Mouse (Mus musculus) adrenal gland, adult 8-10 months (tissue): Measurements from ENCODE around the gene Hsf2bp. TPM values are rescaled to one million over a fixed set of nuclear protein-coding genes. Genes with fewer than 3 reads are reported as not detected.
"Not testable (repeated sequence)": the region's sequence is repeated elsewhere in the genome, so short reads cannot be mapped to it uniquely, and the experiment has no call there.

ENCODE experiments used
- DNase-seq: peaks from one replicate; pipeline ENCODE4 v3.0.0; 2022
- total RNA-seq, 4 experiments: library from RNA; stranded (reverse); gene quantifications; 2 replicates each; pipeline ENCODE4 v1.2.4; 2022

The Hsf2bp gene
- 1 to 10 TPM; 1.1 to 2.2 (median 1.4) TPM for total RNA-seq

DNA sequence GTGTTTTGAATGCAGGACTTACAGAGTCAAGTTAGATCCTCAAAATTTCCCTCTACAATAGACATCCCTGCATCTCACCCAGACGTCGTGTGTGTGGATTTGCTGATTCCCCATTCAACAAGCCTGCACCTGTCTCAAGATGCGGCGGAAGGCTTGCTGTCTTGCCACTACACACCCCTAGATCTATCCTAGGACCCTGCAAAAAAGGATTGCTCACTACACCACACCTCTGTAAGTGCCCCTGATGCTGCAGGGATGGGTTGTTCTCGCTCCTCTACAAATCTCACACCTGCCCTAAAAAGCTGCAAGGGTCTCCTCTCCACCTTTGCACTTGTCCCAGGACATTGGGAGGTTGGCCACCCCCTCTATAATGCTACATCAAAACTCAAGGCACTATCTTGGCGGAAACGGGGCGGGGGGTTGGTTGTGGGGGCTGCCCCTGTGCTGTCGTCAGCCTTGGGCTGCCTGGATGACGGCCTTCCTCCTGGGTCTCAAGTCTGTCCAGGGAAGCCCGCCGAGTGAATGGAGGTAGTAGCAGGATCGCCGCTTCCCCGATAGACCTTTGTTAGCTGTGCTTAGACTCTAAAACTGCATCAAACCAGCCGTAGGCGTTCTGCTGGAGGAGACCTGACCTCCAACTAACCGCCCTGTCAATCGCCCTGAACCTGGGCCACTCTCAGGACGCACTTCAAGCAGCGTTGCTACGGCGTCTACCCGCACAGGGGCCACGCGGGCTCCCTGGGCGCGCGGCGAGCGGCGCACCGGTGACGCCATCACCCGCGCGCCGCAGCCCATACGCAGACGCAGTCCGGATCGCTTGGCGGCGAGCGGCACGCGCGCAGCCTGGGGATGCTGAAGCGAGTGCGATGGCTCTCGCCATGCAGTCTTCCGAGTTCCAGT lies at the start of gene Hsf2bp, which contains the start of gene Rrp1b:
Hsf2bp (minus strand) TSS at position 741 of the 900 bp plus-strand sequence.
Rrp1b (plus strand) TSS at position 492 of the 900 bp plus-strand sequence.
- peak; percentile 20 for DNase-seq

DNA sequence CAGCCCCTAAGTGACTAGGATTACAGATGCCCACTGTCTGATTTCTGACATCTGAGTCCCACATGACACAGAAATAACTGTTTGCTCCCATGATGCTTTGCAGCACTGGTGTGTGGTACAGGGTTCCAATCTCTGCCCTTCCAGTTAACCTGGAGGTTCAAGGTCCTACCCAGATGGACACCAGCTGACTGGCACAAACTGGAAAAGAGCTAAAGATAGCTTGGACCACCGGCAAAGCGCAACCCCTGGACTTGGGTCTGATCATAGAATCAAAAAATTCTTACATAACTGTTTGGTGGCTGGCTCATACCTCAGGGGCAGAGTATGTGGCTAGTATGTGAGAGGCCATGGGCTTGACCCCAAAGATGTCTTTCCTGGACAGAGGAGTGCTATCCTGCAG lies 47.2 kb upstream of the Hsf2bp start:
- no peak for DNase-seq

DNA sequence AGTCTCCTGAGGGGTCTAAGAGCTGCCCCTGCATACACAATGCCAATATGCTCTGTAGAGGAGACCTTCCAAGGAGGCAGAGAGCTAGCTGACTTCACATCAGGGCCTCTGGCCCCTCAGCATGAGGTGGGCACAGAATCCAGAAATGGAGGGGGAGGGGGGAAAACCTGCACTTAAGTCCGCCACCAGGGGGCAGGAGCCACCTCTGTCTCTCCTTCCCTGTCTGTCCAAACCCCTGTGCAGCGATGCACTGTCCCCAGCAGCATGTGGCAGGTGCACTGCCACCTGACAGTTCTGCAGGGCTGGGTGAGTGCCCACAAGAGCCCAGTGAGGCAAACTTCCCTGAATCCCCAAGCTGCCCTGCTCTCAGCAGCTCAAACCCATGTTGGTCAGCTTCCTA lies 39.0 kb upstream of the Hsf2bp start:
- DNase-seq: no peak

DNA sequence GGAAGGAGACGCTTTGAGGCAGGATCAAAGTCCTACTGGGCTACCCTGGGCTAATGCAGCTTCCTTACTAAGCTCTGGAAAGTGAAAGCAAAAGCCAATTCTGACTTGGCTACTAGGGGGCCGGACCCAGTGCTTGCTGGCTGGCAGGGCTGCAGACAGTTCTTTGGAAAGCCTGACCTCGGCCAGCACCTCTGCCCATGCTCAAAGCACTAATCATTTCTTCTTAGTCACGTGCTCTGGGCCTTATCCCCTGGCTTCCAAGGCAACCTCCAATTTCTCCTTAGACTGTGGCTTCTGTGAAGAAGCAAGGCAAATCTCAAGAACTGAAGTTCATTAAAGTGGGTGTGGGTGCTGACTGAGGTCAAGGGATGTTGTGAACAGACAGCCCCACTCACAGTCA lies 38.5 kb upstream of the Hsf2bp start:
- no peak for DNase-seq

DNA sequence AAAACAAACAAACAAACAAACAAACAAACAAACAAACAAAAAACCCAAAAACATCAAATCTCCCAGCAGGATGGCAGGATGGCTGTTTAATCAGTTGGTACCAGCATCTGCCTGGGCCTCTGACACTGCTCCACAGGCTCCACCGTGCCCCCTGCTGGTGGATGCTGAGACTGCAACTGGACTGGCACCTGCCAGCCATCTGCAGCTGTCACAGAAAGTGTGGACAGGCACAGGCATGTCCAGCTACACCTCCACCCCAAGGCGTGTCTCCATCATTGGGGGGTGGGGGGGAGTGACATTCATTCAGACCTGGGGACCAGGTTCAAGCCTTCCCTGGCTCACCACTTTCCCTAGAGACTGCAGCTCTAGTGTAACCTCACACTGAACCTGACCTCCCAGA lies 37.2 kb upstream of the Hsf2bp start:
- DNase-seq: peak; percentile 71

DNA sequence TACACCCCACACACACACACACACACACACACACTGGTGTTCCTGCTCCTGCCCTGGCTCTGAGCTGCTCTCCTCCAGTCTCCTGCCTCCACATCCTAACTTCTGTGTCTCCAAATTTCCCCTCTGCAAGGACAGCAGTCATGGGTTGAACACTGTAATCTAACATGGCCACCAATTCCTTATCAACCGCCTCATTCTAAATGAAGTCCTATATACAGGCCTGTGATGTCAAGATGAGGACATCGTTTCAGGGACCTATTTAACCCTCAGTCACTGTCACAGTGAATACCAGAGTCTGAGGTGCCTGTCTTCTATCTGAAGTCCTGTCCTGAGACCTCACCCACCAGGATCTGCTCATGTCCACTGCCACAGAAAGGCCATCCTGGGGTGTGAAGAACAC lies 32.7 kb upstream of the Hsf2bp start:
- no peak for DNase-seq

DNA sequence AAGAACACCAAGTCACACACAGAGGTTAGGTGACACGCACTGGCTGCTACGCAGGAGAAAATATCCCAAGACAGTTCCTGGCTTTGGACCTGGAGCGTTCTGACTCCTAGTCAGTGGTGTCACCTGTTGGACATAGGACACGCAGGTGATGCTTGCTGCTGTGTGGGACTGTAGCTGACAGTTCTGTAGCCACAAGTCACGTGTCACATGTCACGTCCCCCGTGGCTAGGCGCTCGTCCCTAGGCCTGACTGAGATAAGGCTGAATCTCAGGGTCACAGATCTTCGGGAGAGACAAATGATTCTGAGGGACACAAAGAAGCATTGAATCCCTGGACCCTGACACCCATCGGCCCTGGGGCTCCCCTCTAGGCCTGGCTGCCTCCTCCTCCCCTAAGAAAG lies 32.2 kb upstream of the Hsf2bp start:
- DNase-seq: peak; percentile 59

DNA sequence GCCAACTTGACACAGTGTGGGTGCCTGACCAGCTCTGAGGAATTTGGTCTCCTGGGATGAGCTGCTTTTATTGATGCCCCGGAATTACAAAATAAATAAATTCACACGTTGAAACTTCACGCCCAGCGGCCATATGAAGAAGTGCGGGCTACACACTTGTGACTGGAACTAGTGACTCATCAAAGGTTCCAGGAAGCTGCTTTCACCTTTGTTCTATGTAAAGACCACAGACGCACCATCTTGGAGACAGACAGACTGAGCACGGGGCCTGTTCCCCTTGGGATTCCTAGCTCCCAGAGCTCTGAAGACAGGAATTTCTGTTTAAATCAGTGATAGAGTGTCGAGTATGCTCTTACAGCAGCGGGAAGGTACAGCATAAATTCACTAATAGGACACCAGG lies 31.4 kb upstream of the Hsf2bp start:
- no peak for DNase-seq

DNA sequence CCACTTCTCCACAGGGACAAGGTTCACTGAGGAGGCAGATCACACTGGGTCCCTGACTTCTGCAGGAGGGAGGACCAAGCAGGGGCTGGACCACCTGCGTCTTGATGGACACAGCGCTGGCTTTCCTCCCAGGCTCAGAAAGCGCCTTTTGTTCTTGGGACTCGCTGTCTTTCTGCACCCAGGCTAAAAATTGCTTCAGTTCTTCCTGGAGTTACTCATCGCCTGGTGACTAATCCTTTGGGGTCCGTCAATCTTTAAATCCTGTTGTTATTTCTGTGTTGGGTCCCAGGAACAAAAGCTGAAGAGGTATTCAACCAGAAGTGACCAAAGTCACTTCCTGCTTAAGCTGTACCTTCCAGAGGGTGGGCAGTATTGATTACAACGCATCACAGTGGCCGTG lies 28.6 kb upstream of the Hsf2bp start:
- not testable (repeated sequence) for DNase-seq

DNA sequence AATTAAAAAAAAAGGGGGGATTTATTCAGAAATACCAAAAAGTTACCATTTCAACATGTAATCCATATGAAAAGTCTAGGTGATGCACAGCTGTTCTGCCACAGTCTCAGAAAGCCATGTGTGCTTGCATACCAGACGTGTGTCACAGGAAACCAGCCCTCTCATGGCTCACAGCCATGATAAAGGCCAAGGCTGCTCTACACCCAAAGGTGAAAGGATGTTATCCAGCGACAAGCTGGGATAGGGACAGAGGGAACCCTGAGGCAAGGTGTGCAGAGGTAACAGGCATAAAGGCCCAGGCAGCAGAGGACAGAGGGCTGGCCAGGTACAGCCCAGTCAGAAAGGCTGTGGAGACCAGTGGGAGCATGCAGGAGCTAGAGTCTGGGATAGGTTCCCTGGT lies 27.5 kb upstream of the Hsf2bp start:
- no peak for DNase-seq

DNA sequence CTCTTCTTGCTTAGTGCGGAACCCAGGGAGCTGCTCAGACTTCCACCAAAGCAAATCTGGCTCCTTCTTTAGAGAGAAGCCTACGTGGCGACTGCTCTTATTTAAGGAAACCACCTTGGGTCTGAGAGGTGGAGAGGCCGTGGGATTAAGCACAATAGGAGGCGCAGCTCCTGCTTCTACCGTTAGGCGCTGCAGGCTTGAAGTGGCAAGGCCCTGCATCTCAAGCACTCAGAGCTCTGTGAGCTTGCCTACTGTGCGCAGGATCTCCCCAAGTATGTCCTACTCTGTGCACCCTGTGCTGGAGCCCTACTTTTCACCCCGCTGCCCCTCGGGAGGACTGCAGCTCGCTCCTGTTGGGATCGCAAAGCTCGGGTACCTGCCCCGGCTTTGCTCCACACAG lies 25.1 kb upstream of the Hsf2bp start:
- no peak for DNase-seq

DNA sequence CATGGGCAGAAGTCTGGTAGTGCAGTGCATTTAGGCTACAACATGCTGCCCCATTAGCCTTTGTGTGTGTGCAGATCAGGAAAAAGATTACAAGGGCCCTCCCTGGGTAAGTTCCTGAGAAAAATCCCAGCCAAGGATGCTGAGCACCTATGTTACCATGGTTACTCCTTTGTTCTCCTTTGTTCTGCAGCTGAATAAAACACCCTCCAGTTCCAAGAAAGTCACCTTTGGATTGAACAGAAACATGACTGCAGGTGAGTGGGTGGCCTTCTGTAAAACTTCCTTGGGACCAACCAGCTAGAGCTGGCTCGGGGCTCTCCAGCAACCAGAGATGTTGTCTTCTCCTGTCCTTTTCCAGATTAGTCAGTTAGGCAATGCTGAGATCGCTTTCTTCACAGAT lies 22.9 kb upstream of the Hsf2bp start:
- DNase-seq: no peak

DNA sequence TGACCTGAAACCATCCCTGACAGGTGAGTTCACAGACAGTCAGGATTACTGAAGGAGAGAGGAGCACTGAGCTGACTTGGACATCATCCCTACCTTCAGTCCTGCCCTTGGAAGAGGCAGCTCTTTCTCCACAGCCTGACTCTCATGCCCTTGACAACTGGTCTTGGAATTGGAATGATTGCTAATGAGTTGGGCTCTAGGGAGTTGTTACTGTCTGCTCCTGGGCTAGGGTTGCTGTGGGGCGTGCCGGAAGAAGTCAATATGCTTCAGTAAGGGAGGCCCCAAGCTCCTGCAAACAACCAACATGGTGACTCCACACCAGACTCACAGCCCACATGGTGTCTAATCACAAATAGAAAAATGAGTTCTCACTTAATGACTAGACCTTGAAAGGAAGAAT lies 21.7 kb upstream of the Hsf2bp start:
- no peak for DNase-seq

DNA sequence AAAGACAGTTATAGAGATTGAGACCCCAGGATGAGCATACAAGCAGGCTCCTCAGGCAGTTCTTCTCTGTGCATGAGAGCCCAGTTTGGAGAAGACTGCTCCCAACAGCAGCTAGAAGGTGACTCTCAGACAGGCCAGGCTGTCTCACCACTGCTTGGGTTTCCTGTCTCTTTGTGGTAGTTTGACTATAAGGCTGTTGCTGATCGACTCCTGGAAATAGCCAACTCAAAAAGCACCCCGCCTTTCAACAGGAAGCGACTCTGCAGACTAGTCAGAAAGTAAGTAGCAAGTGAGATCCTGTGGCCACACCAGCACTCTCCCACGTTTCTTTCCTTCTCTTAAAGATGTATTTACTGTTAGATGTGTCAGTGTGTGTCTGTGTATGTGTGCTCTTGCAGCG lies 17.5 kb upstream of the Hsf2bp start:
- no peak for DNase-seq

DNA sequence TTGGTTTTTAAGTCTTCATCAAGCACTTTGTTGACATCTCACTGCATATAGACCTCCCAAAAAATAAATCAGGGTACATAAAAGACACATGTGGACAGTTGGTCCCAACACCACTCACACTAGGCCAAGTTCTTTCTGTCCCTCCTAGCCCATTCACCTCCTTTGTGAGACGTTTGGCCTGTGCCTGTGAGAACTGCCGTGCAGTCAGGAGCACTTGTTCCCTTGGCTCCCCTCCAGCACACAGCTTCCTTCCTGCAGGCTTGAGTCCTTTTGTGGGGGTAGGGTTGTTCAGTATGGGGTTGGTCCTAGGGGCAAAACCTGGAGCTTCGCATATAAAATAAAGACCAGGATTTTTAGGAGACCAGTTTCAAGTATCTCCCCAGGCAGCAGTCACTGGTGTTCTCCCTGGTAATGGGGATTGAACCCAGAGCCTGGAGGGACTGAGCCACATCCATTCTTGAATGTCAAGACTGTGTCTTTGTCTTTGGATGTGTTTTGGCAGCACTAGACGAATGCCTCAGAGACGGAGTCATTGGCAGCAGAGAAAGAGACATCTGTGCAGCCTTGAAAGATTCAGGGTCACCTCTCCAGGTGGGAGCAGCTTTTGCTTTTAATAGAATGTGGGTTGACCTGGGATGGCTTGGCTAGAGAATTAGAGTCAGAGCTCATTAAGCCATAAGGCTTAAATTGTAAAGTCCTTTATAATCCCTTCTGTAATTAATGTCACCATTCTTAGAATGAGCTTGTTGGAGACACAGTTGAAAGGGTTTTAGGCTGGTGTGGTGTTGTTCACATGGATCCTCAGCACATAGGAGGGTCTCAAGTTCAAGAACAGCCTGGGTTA lies 16.3 kb upstream of the Hsf2bp start:
- DNase-seq: no peak

DNA sequence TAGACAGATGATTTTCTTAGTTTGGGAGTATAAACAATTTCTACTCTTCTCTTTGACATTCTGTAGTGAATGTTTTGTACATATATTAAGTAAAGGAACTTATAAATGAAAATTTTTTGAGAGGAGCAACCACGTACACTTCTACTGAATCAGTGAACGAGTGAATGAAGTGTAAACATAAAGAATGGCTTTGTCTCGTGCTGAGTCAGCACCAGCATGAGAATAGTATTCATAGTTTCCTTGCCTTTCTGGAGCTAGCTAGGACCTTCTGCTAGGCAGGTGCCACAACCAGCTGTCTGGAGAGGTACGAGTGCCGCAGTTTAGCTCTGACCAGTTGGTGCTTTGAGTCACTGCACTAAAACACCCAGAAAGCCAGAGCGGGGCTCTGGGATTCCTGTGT lies 14.5 kb upstream of the Hsf2bp start:
- no peak for DNase-seq

DNA sequence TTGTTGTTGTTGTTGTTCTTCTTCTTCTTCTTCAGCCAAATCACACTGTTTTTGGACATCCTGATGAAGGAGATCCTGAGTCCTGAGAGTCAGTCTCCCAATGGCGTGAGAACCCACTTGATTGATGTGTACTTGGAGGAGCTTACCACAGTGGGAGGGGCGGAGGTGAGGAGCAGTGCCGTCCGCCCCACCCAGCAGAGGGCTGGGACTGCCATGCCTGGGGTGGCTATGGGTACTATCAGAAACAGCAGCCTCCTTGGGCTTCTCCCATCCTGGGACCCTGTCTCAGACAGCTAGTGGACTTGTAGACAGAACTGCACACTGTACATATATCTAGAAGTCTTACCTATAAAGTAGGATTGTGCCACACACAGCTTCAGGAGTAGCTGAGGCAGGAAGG lies 13.8 kb upstream of the Hsf2bp start:
- DNase-seq: no peak

DNA sequence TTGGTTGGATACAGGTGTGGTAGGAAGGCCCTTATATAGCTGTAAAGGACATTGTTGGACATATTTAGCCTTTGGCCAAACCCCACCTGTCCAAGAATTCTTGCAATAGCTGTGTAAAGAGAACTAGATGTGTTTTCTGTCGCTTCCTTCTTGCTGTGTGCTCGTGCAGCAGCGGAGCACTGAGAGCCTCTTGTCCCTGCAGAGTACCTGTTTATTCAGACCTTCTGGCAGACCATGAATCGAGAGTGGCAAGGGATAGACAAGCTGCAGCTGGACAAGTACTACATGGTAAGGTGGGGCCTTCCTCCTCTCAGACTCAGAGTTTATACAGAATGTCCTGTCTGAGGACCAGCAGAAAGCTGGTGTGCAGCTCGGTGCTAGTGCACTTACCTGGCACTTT lies 12.2 kb upstream of the Hsf2bp start:
- DNase-seq: no peak

DNA sequence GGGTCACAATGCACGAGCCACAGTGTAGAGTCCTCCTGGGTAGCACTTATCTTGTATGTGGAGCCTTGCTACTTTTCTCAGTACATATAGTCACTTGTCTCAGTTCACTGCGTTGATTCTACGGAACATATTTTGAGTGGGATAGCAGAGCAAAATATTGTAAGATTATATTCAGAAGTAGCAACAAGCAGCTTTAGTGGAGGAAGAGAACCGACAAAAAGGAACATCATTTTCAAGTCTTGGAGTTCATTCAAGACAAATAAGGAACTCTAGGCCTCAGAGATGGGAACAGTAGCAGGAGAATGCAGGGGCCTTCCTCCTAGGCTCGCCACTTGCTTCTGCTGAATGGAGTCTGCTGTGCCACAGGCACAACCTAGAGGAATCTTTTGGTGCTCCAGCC lies 10.4 kb upstream of the Hsf2bp start:
- no peak for DNase-seq

DNA sequence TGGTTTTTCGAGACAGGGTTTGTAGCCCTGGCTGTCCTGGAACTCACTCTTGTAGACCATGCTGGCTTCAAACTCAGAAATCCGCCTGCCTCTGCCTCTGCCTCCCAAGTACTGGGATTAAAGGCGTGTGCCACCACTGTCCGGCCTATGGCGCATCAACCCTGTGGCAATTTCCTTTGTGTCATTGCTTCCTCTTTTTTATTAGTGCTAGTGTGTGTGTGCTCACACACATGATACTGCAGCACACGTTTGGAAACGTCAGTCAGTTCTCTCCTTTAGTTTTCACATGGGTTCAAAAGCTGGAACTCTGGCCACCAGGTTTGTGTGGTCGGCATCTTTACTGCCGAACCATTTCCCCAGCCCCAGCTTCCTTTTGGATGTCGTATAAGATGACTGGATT lies 4.1 kb upstream of the Hsf2bp start:
- no peak for DNase-seq

DNA sequence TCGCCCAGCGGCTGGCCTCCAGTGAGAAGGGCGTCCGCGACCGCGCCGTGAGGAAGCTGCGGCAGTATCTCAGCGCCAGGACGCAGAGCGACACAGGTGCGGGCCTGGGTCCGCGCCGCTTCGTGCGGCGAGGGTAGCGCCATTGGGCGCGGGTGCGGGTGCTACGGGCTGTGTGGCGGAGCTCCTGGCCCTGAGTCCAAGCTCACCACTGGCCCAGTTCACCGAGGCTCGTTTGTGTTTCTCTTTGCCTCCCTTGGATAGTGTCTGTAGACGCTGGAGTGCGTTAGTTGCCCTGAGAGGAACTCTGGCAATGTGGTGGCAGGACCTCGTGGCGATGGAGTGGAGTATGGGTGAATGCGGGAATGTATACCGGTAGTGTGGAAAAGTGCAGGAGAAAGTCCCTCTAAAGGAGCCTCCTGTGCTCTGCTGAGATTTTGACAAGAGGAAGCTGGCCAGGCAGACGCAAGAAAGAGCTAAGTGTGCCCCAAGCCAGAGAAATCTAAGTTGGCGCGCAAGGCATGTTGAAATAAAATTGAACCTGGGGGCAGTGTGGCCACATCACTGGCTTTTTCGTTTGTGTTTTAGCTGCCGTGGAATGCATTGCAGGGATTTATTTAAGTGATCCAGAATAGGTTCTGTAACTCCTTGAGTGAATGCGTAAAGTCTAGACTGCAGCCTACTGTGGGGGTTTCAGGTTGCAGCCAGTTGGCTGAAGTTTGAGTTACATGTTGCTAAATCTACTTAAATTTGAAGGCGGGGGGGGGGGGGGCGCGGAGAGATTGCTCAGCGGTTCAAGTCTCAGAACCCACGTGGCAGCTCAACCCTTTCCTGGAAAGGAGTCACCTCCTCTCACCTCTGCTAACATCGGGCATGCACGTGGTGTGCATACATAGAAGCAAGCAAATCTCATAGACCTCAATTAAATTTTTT lies 625 bp upstream of the Hsf2bp start:
- no peak for DNase-seq

DNA sequence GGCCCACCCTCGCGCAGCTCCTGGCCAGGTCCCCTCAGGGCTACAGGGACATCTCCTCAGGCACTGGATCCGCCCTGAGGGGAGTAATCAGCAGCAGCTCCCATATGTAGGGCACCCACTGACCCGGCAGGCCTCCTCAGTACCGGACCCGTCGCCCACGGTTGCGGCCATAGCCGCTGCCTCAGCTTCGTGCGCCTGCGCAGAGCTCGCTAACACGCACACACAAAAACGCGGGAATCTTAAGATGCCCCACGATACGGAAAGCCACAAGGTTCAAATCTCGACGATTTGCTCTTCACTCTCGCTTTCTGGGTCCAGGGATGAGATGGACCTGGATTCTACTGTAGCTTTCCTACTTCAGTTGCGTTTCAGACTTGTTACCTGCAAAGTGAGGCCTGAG lies 1.8 kb downstream of the Hsf2bp start:
- no peak for DNase-seq

DNA sequence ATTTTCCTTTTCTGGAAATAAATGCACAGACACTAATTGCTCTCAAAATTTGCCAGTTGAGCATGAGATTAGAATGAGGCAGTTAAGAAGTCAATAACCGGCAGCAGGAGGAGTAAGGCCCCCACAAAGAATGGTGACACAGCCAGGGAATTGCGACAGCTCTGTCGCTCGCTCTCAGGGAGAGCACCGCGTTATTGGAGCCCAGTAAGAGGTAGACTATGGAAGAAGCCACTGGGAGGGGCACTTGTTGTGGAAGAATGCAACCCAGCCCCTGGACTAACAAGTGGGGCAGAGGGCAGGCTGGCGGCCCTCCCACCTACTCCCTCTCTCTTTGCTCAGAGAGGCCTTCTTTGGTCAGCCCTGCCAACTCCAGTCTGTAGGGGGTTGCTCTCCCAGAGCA lies 4.5 kb downstream of the Hsf2bp start:
- no peak for DNase-seq
